Mouse (Mus musculus): ENCODE data around the gene Ttn. TPM values are rescaled to one million over a fixed set of nuclear protein-coding genes. Genes with fewer than 3 reads are reported as not detected.

The Ttn gene
- total and polyA plus RNA-seq, 2 experiments from 2014 or later: 0.22 to 0.81 TPM

DNA sequence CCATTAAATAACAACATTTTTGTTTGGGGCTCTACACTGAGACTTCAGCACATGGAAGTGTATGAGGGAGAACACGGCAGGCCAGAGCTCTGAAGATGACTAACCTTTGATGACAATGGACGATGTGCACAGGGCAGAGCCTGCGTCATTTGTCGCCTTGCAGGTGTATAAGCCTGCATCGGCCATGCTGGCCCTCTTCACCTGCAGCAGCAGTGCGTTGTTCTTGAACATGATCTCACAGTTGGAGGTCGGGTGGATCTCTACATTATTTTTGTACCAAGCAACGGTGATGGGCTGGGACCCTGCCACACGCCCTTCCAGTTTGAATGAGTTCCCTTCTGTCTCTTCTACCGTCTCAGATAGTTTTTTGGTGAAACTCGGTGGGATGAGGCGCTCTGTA is 106.8 kb downstream of the Ttn start:
- ATAC-seq: no peak
- 94% methylated on average over 12 of the region's 12 CpGs for WGBS

DNA sequence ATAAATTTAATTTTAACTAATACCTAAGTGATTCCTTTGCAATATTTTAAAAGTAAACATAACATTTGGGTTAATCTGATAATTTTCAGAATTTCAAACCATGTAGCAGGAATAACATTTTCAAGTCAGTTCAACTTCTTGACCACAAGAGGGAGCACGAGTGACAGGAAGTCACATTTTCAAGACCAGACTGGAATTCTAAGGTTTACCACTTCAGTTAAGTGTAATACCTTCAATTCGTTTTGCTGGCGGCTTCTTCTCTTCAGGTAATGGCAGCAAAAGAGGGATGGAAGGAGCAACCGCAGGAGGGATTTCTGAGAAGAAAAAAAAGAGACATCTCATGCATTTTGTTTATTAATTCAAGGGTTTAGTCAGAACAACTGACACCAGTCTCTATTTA is 115.4 kb downstream of the Ttn start:
- Histone ChIP-seq H3K4me2 (ENCODE audit: low read depth) (no peak overlapping the region), H3K4me3 (ENCODE audit: low read depth, low read length) (no peak overlapping the region), H3K9me3 (ENCODE audit: low read length) (no peaks in the 10 kb centered on the region), H3K4me1 (ENCODE audit: insufficient read depth) (no peaks in the 10 kb centered on the region), H3K27ac (ENCODE audit: low read depth, low read length) (no peak overlapping the region), H3K9ac (no peak overlapping the region), H3K36me3 (ENCODE audit: insufficient read depth) (no peaks in the 10 kb centered on the region), H3K27me3 (ENCODE audit: insufficient read depth, low read length) (no peaks in the 10 kb centered on the region)
- ATAC-seq (peak; percentile 18; the same call in 1 of the 2 replicates), DNase-seq (peak; percentile 65)
- TF ChIP-seq CTCF (IDR thresholded peaks at IDR 0.05; ENCODE audit: low read depth): peak; percentile 78
- WGBS: 28% methylated on average over 4 of the region's 4 CpGs

More for the DNA sequence above, 106.8 kb downstream of the Ttn start:
- Histone ChIP-seq H3K9ac (no peak overlapping the region), H3K4me3 (ENCODE audit: low read depth, low read length) (no peak overlapping the region), H3K4me2 (ENCODE audit: low read depth) (no peak overlapping the region), H3K36me3 (ENCODE audit: insufficient read depth) (no peaks in the 10 kb centered on the region), H3K27me3 (ENCODE audit: insufficient read depth, low read length) (no peaks in the 10 kb centered on the region), H3K9me3 (ENCODE audit: low read length) (no peaks in the 10 kb centered on the region), H3K4me1 (ENCODE audit: insufficient read depth) (no peaks in the 10 kb centered on the region), H3K27ac (ENCODE audit: low read depth, low read length) (no peak overlapping the region)
- TF ChIP-seq CTCF (IDR thresholded peaks at IDR 0.05; ENCODE audit: low read depth): no peak
- no peak for DNase-seq

DNA sequence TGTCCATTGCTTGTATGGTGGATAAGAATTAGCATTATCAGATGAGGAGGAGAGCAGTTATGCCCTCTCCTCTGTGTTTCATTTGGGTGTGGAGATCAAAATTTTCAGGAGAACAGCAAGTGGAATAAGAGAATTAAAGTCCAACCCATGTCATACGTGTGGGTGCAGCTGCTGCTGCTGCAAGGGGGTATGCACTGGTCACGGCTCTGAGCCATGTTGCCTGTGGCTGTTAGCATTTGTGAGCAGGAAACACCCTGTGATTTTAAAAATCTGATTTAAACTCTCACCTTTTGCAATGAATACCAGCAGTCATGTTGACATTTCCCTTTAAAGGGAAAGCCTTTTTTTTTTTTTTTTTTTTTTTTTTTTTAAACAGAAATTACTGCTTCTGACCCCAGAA is 116.8 kb downstream of the Ttn start:
- H3K27ac ChIP-seq (ENCODE audit: low read depth, low read length): no peak overlapping the region
- H3K27me3 ChIP-seq (ENCODE audit: insufficient read depth, low read length): no peaks in the 10 kb centered on the region
- no peak overlapping the region for H3K4me3 ChIP-seq (ENCODE audit: low read depth, low read length)
- ATAC-seq: no peak
- H3K9me3 ChIP-seq (ENCODE audit: low read length): no peaks in the 10 kb centered on the region
- DNase-seq: no peak
- 91% methylated on average over 2 of the region's 2 CpGs for WGBS
- H3K36me3 ChIP-seq (ENCODE audit: insufficient read depth): no peaks in the 10 kb centered on the region
- no peak for TF ChIP-seq CTCF (IDR thresholded peaks at IDR 0.05; ENCODE audit: low read depth)
- H3K4me1 ChIP-seq (ENCODE audit: insufficient read depth): no peaks in the 10 kb centered on the region
- no peak overlapping the region for H3K9ac ChIP-seq
- H3K4me2 ChIP-seq (ENCODE audit: low read depth): no peak overlapping the region

DNA sequence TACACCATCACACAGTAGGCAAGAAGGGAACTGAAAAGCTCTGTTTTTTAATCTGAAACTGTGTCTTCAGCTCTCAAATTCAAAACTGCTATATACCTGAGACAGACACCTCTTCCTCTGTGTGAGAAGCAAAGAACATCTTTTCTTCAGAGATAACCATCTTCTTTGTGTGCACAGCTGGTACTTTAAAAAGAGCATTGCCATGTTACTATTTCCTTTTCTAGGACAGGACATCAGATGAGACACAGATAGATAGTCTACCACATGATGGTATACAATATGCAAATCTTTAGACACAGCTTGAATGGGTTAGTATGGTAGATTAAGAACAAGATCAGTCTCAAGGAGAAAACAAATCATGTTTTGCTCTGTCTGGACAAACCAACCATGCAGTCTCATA is 121.0 kb downstream of the Ttn start:
- no peak overlapping the region for H3K4me3 ChIP-seq (ENCODE audit: low read depth, low read length)
- H3K27me3 ChIP-seq (ENCODE audit: insufficient read depth, low read length): no peaks in the 10 kb centered on the region
- H3K9me3 ChIP-seq (ENCODE audit: low read length): no peaks in the 10 kb centered on the region
- no peak for DNase-seq
- H3K4me1 ChIP-seq (ENCODE audit: insufficient read depth): no peaks in the 10 kb centered on the region
- H3K36me3 ChIP-seq (ENCODE audit: insufficient read depth): no peaks in the 10 kb centered on the region
- no peak overlapping the region for H3K4me2 ChIP-seq (ENCODE audit: low read depth)
- H3K9ac ChIP-seq: no peak overlapping the region
- TF ChIP-seq CTCF (IDR thresholded peaks at IDR 0.05; ENCODE audit: low read depth): no peak
- H3K27ac ChIP-seq (ENCODE audit: low read depth, low read length): no peak overlapping the region
- ATAC-seq: no peak

DNA sequence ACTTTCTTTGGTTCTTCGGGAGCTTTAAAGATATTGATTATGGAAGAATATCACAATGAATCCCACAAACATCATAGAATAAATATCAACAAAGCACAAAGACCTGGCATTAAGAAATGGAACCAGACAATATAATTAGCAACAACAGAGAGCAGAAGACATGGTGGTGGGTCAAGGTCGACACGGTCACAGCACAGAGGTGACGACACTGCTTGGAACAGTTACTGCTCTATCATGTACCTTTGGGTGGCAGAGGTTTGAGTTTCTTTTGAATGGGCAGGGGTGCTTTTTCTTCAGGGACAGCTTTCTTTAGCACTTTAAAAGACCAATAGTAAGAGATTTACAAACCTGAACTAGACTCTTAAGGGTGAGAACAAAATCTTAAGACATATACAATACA is 132.3 kb downstream of the Ttn start:
- H3K9me3 ChIP-seq (ENCODE audit: low read length): no peaks in the 10 kb centered on the region
- WGBS: 92% methylated on average over 4 of the region's 4 CpGs
- no peak for ATAC-seq

DNA sequence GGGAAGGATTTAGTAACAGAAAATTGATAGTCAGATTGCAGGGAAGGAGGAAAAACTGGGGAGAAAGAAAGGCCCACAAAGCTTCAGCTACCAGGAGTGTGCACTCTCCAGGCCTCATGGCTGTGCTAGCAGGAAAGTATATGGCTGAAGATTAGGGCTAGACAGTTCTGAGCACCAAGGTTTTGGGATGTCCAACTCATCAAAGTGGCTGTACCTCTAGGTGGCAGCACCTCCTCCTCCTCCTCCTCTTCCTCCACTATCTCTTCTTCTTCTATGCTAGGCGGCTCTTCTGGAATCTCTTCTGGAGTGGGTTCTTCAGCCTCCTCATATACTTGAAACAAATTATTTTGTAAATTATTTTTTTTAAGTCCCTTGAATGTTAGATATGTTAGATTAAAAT is 139.2 kb downstream of the Ttn start:
- no peak for DNase-seq

More for the DNA sequence above, 132.3 kb downstream of the Ttn start:
- no peaks in the 10 kb centered on the region for H3K36me3 ChIP-seq (ENCODE audit: insufficient read depth)
- H3K9ac ChIP-seq: no peak overlapping the region
- H3K4me2 ChIP-seq (ENCODE audit: low read depth): no peak overlapping the region
- H3K4me3 ChIP-seq (ENCODE audit: low read depth, low read length): no peak overlapping the region
- H3K4me1 ChIP-seq (ENCODE audit: insufficient read depth): no peaks in the 10 kb centered on the region
- H3K27ac ChIP-seq (ENCODE audit: low read depth, low read length): no peak overlapping the region
- no peak for TF ChIP-seq CTCF (IDR thresholded peaks at IDR 0.05; ENCODE audit: low read depth)
- no peaks in the 10 kb centered on the region for H3K27me3 ChIP-seq (ENCODE audit: insufficient read depth, low read length)
- no peak for DNase-seq

DNA sequence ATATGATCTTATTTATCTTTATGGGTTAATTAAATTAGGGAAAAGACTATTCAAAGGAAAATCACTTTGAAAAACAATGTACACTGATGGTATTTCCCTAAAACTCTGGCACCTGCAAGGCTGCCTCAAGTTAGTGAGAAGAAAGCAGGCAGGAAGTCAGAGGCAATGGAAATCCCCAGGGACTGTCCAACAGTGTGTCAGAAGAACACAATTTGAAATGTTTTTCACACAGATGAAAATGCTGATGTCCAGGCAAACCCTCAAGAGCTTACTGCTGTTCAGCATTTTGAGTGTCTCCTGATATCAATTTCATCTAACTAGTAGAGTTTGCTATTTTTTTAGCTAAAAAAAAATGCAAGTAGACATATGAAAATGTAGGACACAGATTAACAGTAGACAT is 161.9 kb downstream of the Ttn start:
- no peak for DNase-seq
- H3K27ac ChIP-seq (ENCODE audit: low read depth, low read length): no peak overlapping the region
- H3K4me3 ChIP-seq (ENCODE audit: low read depth, low read length): no peak overlapping the region
- TF ChIP-seq CTCF (IDR thresholded peaks at IDR 0.05; ENCODE audit: low read depth): no peak
- no peak overlapping the region for H3K4me2 ChIP-seq (ENCODE audit: low read depth)
- H3K9me3 ChIP-seq (ENCODE audit: low read length): no peaks in the 10 kb centered on the region
- no peaks in the 10 kb centered on the region for H3K27me3 ChIP-seq (ENCODE audit: insufficient read depth, low read length)
- H3K9ac ChIP-seq: no peak overlapping the region
- H3K36me3 ChIP-seq (ENCODE audit: insufficient read depth): no peaks in the 10 kb centered on the region
- ATAC-seq: no peak
- H3K4me1 ChIP-seq (ENCODE audit: insufficient read depth): no peaks in the 10 kb centered on the region

More for the DNA sequence above, 139.2 kb downstream of the Ttn start:
- WGBS: 69% methylated on average over 1 of the region's 1 CpGs
- no peak overlapping the region for H3K9ac ChIP-seq
- ATAC-seq: no peak
- no peak overlapping the region for H3K4me2 ChIP-seq (ENCODE audit: low read depth)
- no peaks in the 10 kb centered on the region for H3K4me1 ChIP-seq (ENCODE audit: insufficient read depth)
- no peak for TF ChIP-seq CTCF (IDR thresholded peaks at IDR 0.05; ENCODE audit: low read depth)
- H3K27ac ChIP-seq (ENCODE audit: low read depth, low read length): no peak overlapping the region
- H3K36me3 ChIP-seq (ENCODE audit: insufficient read depth): no peaks in the 10 kb centered on the region
- no peaks in the 10 kb centered on the region for H3K9me3 ChIP-seq (ENCODE audit: low read length)
- no peak overlapping the region for H3K4me3 ChIP-seq (ENCODE audit: low read depth, low read length)
- H3K27me3 ChIP-seq (ENCODE audit: insufficient read depth, low read length): no peaks in the 10 kb centered on the region

DNA sequence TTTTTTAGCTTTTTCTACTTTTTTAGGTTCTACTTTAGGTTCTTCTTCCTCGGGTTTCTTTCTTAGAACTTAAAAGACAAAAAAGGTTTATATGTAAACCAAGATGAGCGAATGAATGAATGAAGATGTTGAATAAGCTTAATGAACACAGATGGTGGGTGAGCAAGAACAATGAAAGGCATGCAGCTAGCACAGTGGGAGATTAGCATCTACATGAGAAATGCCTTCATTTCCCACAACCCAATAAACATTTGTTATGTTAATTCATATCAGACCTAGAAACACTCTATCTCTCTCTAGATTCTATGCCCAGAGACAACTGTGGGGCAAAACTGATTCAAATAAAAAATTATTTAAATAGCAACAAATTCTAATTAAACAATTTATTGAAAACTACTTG is 164.6 kb downstream of the Ttn start:
- TF ChIP-seq CTCF (IDR thresholded peaks at IDR 0.05; ENCODE audit: low read depth): no peak
- H3K4me3 ChIP-seq (ENCODE audit: low read depth, low read length): no peak overlapping the region
- H3K36me3 ChIP-seq (ENCODE audit: insufficient read depth): no peaks in the 10 kb centered on the region
- 6% methylated on average over 2 of the region's 2 CpGs for WGBS
- no peak overlapping the region for H3K27ac ChIP-seq (ENCODE audit: low read depth, low read length)
- ATAC-seq: no peak
- no peak overlapping the region for H3K9ac ChIP-seq
- H3K27me3 ChIP-seq (ENCODE audit: insufficient read depth, low read length): no peaks in the 10 kb centered on the region
- H3K4me1 ChIP-seq (ENCODE audit: insufficient read depth): no peaks in the 10 kb centered on the region
- H3K9me3 ChIP-seq (ENCODE audit: low read length): no peaks in the 10 kb centered on the region
- DNase-seq: no peak
- no peak overlapping the region for H3K4me2 ChIP-seq (ENCODE audit: low read depth)
